Mouse (Mus musculus) cerebellum, adult 2 months (tissue): ENCODE measurements at regions not wholly inside any gene's neighbourhood (a gene's known extent, or its start where the extent isn't known, plus 50 kb on each side); places are given as distances from the start of the nearest gene placed in this dataset.

ENCODE experiments used
- DNase-seq, 2 experiments: peaks; one replicate each; pipeline ENCODE4 v3.0.0; 2021
- H3K27ac ChIP-seq: fragments of 200-500 bp; 2 replicates; pipeline ENCODE4 v1.5.1; 2012; ENCODE audit warnings: low read length, control low read depth, inconsistent platforms; ENCODE audit not compliant: insufficient read depth
- H3K27me3 ChIP-seq: fragments of 200-500 bp; 2 replicates; pipeline ENCODE4 v1.6.1; 2012; ENCODE audit warnings: inconsistent platforms, mild to moderate bottlenecking, low read length, moderate library complexity; ENCODE audit not compliant: control insufficient read depth, insufficient read depth
- H3K4me1 ChIP-seq: fragments of 200-500 bp; 2 replicates; pipeline ENCODE4 v1.6.1; 2011; ENCODE audit warnings: low read length; ENCODE audit not compliant: control insufficient read depth, insufficient read depth
- H3K4me3 ChIP-seq: fragments of 200-500 bp; replicated peaks from 2 replicates; pipeline ENCODE3; 2011; ENCODE audit warnings: mild to moderate bottlenecking, low read depth, low read length, control low read depth; ENCODE audit not compliant: insufficient read depth
- CTCF ChIP-seq: fragments of 200-500 bp; IDR thresholded peaks from 2 replicates; pipeline ENCODE4 v1.5.1; 2011; ENCODE audit warnings: low read depth, mild to moderate bottlenecking, control low read depth, low read length, moderate library complexity, borderline replicate concordance; ENCODE audit not compliant: insufficient read depth
- POLR2A ChIP-seq: fragments of 200-500 bp; IDR thresholded peaks from 2 replicates; pipeline ENCODE4 v1.6.1; 2011; ENCODE audit warnings: low read length, control low read depth, borderline replicate concordance; ENCODE audit not compliant: insufficient read depth
- WGBS: fragments of 180-500 bp; shearing (Covaris S2); methylation state at CpG from one replicate; pipeline ENCODE4 v1.1.7; 2018; 5-methylcytosine and 5-hydroxymethylcytosine counted together

DNA sequence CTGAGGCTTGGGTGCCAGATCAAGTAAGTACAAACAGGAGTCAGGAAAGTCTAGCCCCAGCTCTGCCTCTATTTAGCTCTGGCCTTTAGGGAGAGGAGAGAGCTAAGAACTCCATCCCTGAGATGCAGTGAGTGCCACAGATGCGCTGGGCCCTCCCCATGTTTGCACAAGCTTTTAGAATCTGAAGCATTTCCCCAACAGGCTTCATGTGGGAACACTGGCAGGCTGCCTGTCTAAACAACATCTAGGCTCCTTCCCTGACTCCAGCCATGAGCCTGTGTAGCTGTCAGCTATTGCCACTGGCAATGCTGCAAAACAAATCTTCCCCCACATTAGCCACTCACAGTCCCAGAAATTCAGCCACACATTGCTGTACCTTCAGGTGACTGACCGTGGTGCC, 147.9 kb downstream of the Chst1 start:
- no peak overlapping the region for H3K27ac ChIP-seq
- TF ChIP-seq CTCF (no peak), POLR2A (no peak)
- H3K4me1 ChIP-seq = no peaks in the 10 kb centered on the region
- 85% methylated on average over 2 of the region's 2 CpGs for WGBS
- no peak overlapping the region for H3K4me3 ChIP-seq
- H3K27me3 ChIP-seq = no peaks in the 10 kb centered on the region; the same call in 1 of the 2 replicates
- DNase-seq = no peak

DNA sequence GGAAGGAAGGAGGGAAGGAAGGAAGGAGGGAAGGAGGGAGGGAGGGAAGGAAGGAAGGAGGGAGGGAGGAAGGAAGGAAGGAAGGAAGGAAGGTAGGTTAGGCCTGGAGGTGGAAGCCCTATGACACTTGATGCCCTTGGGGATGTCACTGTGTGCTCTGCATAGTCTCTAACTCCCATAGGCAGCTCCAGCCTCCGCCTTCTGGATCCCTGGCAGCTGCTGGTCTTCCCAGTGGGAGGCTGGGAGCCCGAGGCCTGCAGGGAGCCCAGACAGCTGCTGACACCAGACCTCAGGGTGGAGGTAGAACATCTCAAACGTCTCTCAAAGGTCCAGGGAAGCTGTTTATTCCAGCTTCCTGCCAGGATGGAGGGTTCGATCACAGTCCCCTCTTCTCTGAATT, 150.6 kb downstream of the Chst1 start:
- no peak for TF ChIP-seq CTCF
- TF ChIP-seq POLR2A = no peak
- 49% methylated on average over 4 of the region's 4 CpGs for WGBS

DNA sequence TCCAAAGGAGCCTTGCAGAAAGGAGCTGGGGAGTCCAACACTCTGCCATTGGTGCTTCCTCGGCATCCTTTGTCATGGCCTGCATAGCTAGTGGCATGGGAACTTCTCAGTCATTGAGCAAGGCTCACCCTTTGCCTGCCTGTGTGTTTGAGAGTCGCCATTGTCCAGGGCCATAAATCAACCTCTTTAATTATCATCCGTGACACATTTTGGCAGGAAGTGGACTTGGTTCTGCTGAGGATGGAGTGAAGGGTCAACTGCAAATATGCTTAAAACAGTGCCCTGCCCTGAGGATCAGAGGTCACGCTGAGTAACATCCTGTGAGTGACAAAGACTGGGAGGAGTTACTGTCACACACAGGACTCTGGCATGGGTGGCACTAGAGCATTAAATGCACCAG, 151.2 kb downstream of the Chst1 start:
- Histone ChIP-seq H3K27me3 (no peaks in the 10 kb centered on the region; the same call in 1 of the 2 replicates), H3K4me3 (no peak overlapping the region), H3K4me1 (no peaks in the 10 kb centered on the region), H3K27ac (no peak overlapping the region)
- TF ChIP-seq CTCF (no peak), POLR2A (no peak)
- WGBS = 71% methylated on average over 4 of the region's 4 CpGs
- DNase-seq = no peak

More for the DNA sequence above, 150.6 kb downstream of the Chst1 start:
- no peak for DNase-seq
- Histone ChIP-seq H3K4me1 (no peaks in the 10 kb centered on the region), H3K27me3 (no peaks in the 10 kb centered on the region; the same call in 1 of the 2 replicates), H3K4me3 (no peak overlapping the region), H3K27ac (no peak overlapping the region)

DNA sequence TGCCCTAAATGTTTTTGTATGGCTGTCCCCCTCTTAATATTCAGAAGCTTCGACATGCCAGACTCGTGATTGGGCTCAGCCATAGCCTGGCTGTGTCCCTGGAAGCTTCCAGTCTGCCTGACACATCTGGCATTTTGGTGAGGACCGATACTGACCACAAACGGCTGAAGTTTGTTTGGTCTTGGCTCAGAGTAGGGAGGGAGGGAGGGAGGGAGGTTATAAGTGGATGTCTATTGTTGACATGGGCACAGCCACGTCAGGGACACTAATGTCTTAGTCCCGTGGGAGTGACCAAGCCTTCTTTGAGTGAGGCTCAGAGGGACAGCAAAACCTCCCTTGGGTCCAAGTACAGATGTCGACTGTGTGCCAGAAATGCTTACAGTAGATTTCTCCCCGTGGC, 151.7 kb downstream of the Chst1 start:
- Histone ChIP-seq H3K4me1 (no peaks in the 10 kb centered on the region), H3K27me3 (no peaks in the 10 kb centered on the region; the same call in 1 of the 2 replicates), H3K4me3 (no peak overlapping the region), H3K27ac (no peak overlapping the region)
- TF ChIP-seq POLR2A (no peak), CTCF (no peak)
- no peak for DNase-seq
- 48% methylated on average over 8 of the region's 8 CpGs for WGBS

DNA sequence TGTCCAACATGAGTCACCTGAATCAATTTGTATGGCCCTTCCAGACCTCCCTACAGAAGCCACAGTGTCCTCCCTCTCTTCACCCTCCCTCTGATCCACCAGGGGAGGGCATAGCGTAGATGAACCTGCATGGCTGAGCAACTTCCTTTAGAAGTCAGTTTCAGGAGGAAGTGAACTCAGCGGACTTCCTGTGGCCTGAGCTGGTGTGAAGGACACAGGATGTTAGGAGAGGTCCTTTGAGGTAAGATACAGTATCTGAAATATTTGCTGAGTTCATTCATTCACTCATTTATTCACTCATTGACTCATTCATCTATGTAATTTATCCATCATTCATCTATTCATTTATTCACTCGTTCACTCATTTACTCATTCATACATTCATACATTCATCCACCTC, 152.6 kb downstream of the Chst1 start:
- TF ChIP-seq CTCF (no peak), POLR2A (no peak)
- 94% methylated on average over 3 of the region's 3 CpGs for WGBS
- no peak for DNase-seq

DNA sequence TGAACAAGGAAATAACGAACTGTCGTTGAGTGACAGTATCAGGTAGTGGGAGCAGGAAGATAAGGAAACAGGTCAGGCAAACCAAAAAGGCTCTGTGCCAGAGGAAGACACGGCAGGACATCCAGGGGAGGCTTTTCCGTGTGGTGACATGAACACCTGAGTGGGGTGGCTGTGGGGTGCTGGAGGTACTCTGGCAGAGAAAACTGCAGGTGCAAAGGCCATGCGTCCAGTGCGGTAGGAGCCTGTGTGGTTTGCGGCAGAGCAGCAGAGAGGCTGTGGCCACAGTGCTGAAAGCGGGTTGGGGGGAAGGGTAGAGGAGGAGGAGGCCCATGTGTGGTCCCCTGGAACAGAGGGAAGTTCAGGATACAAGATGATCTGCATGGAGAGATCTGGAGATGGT, 153.3 kb downstream of the Chst1 start:
- no peak for DNase-seq
- no peak for TF ChIP-seq POLR2A
- no peak for TF ChIP-seq CTCF
- H3K4me1 ChIP-seq = no peaks in the 10 kb centered on the region
- H3K4me3 ChIP-seq = no peak overlapping the region
- no peak overlapping the region for H3K27ac ChIP-seq
- no peaks in the 10 kb centered on the region; the same call in 1 of the 2 replicates for H3K27me3 ChIP-seq
- whole genome bisulfite sequencing = 75% methylated on average over 8 of the region's 8 CpGs

More for the DNA sequence above, 152.6 kb downstream of the Chst1 start:
- no peak overlapping the region for H3K27ac ChIP-seq
- no peaks in the 10 kb centered on the region for H3K4me1 ChIP-seq
- no peaks in the 10 kb centered on the region; the same call in 1 of the 2 replicates for H3K27me3 ChIP-seq
- H3K4me3 ChIP-seq = no peak overlapping the region

DNA sequence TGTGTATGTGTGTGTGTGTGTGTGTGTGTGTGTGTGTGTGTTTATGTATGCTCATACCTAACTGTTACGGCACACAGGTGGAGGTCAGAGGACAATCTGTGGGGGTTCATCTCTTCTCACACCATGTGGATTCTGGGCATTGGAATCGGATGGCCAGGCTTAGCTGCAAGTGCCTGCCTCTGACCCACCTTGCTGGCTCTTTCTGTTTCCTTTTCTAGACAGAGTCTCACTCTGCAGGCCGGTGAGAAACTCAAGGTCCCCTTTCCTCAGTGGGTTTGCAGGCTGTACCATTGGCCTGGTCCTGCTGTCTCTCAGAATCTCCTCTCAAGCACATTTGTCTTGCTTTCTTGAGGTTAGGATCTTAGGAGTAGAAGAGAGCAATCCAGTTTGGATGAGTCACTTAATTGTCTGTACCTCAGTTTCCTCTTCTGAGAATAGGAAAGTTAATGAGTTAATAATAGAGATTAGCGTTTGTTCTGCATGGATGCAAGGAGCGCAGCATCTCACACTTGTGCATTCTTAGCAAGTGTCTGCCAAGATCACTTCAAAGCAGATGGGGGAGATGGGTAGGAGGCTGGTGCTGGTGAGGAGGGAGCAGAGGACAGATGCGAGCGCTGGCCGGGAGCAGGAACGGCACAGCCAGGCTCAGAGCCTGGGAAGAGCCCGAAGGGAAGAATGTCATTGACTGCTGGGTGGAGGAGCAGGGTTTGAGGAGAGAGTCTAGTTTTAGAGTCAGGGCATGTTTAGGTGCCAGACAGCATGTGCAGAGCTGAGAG, 155.2 kb downstream of the Chst1 start:
- Histone ChIP-seq H3K4me3 (no peak overlapping the region), H3K4me1 (no peaks in the 10 kb centered on the region), H3K27ac (no peak overlapping the region), H3K27me3 (no peaks in the 10 kb centered on the region; the same call in 1 of the 2 replicates)
- 66% methylated on average over 10 of the region's 10 CpGs for WGBS
- no peak for DNase-seq
- TF ChIP-seq POLR2A (no peak), CTCF (no peak)

DNA sequence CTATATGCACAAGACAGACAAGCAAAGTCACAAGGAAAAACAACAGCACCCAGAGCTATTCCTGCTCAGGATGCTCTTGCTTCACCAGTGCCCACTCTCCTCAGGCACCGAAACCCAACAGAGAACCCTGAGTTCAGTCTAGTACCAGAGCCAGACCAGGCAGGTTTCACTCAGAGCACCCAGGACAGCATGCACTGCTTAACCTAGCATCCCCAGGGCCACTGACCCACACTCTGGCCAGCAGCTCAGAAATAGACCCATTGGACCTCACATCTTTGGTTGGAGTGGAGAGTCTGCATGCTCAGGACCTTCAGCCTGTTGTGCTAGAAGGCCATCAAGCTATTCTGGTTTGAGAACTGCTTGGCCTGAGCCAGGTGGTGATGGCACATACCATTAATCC, 157.0 kb downstream of the Chst1 start:
- Histone ChIP-seq H3K27ac (no peak overlapping the region), H3K27me3 (no peaks in the 10 kb centered on the region), H3K4me3 (no peak overlapping the region), H3K4me1 (no peaks in the 10 kb centered on the region)
- DNase-seq = no peak
- 100% methylated on average over 1 of the region's 1 CpGs for WGBS
- no peak for TF ChIP-seq POLR2A
- no peak for TF ChIP-seq CTCF
